Mouse (Mus musculus) spleen, postnatal 10 days (tissue): ENCODE data around the gene Dyrk2.

Source experiments
- DNase-seq, 2 experiments: peaks; one replicate each; pipeline ENCODE4 v3.0.0; 2021 to 2022; ENCODE audit warnings: low spot score in 2 of 2

Gene Dyrk2

DNA sequence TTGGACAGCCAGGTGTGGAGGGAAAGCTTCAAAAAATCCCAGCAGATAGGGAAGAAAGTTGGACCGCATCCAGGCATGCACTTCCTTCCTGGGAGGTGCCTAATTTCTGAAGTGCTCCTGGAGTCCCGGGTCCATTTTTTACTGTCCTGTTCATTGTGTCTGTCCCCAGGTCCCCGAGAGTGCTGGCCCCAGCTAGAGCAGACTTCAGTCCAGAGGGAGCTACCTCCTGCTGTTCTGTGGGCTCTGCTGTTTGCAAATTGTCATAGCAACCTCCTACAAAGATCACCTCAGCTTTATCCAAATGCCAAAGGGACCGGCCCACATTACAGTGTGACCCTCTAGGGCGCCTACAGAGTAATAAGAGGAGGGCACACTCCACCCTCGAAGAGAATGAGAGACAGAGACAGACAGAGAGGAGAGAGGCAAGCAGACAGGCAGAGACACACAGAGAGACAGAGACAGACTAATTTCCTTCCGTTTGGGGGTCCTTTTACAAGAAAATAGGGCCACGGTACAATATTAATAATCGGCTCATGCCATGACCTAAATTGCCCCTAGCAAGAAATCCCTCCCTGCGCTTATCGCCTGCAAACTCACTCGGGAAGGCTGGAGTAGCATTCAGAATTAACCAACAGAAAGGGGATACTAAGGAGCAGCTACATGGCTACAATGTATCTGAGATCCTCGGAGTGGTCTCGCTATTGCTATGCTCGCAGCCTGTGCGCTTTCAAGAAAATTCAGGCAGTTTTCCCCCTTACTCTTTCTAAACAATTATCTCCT, at the start of gene Dyrk2:
Gene Dyrk2 (minus strand): TSS at position 9 of the 780 bp plus-strand sequence.
- no peak for DNase-seq

DNA sequence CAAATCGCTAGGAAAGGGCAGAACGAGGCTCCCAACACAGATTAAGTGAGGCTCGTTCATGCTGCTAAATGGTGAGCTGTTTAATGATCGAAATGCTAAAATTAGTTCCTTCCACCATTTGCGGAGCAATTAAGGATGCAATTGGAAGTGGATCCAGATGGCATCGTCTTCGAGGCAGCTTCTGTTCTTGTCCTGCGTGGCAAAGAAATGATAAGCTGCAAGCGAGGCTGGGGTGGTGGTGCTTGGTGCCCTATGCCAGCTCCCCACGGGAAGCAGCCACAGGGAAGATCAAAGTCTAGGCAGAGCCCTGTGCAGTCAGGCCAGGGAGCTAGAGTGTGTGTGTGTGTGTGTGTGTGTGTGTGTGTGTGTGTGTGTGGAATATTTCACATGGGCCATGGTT, 32.6 kb upstream of the Dyrk2 start:
- DNase-seq, result no peak

DNA sequence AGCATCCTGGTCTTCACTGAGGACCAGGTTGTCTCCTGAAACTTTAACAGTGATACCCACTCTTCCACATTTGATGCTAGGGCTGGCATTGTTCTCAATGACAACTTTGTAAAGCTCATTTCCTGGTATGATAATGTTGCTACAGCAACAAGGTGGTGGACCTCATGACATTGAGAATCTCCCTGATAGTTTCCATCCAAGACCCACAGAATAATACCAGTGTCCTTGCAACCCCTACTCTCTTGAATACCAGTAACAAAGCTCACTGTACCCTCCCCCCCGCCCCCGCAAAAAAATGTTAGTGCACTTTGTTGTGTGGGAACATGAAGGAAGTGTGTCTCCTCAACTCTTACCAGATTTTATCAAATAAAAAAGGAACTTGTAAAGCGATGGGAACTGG, 23.6 kb upstream of the Dyrk2 start:
- DNase-seq, result no peak

DNA sequence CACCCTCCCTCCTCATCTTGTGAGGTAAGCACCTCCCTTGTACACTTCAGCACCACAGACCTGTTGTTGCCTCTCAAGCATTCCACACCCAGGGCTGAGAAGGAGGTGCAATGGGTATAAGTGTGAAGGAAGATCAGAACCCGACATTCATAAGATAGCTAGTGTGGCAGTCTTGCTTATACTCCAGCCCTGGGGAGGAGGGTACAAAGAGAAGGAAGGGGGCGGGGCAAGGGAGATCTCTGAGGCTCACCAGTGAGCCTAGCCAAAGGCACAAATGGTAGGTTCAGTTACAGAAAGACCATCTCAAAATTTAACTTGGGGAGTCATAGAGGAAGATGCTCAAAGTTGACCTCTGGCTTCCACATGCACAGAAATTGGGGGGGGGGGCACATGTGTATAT, 14.1 kb upstream of the Dyrk2 start:
- DNase-seq, result peak in 1 of 2 experiments; percentile 30

DNA sequence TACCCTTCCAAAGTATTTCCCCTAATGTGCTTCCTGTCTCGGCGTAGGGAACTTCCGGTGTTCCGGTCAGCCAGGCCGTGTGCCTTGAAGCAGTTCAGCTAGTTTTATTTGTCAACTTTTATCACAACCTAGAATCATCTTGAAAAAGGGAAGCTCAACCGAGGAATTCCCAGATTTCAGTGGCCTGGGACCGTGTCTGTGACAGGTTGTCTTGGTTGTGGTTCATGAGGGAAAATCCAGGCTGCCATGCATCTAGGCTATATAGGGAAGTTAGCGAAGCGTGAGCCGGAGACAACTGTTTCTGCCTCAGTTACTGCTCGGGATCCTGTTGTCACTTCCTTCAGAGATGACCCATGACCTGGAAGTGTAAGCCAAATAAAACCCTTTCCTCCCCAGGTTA, 13.3 kb upstream of the Dyrk2 start:
- no peak for DNase-seq

DNA sequence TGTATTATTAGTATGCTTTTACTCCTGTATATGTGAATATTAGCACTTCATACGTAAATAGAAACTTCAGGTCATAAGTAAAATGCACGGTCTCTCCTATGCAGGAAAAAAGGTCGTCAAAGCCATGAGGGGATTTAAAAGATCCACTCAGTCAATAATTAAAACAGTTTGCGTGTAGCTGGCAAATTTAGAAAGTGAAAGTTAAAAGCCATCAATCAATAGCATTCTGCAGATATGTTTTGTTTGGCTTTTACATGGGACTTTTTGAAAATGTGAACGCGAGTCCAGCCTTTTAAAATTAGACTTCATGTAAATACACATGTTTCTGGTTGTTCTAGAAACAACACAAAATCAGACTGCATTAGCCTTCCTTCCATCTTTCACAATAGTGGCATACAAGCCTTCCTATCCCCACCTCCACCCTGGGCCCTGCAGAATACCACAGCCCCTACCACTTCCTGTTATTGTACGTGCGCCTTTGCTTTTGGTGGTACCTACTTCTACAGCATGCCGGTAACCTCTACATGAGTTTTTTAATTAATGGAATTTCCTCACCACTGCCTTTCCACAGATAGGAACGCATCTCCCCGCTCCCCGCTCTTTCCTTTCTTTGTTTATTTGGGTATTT, 12.4 kb upstream of the Dyrk2 start:
- DNase-seq, result peak in 1 of 2 experiments; percentile 65

DNA sequence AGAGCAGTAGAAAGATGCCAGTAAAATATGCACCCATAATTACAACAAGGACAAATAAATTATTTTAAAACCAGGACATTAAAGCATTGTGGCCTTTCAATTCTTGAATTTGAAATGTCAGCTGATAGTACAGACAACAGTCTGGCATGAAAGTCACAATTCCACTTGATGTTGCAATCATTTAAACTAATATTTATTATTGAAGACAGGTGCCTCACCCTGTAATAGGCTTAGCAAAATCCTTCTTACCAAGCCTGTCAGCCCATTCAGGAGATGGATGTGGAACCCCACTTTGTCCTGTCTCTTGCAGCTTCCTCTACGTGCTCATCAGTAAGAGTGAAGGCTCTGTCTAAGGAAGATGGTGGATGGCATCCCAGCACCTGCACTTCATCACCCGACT, 10.8 kb upstream of the Dyrk2 start:
- no peak for DNase-seq

DNA sequence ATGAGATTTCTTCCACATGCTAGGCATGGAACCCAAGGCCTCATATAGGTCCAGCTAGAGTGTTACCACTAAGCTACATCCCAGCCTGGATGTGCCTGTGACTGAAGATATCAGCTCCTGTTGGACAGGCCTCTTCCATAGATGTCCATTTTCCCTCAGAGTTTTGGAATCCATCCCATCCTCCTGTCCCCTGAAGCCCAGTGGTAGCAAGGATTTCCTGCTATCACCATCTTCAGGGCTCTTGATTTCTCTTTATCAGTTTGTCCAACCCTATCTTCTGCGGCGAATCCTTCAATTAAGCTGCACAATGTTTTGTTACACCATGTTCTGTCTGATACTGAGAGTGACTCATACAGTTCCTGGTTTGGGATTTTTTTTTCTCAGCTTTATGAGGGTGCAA, 2.2 kb upstream of the Dyrk2 start:
- no peak for DNase-seq

DNA sequence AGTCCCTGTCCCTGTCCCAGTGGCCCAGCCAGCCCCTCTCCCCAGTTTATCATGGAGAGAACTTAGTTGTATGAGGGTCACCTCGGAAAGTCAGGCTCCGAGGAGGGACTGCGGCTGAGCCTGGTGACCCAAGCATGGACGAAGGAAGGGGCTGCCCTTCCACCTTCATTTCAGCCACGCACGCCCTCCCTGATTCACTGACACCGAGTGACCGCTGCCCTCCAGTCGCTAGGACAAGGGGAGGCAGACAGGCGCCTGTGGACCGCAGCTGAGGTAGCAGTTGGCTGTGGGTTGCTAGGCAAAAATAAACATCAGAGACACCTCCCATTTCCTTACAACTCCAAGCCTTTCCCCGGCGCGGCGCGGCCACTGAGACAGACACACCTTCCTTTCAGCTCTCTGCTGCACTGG, 413 bp downstream of the Dyrk2 start:
- peak; percentile 43 to 50 for DNase-seq

DNA sequence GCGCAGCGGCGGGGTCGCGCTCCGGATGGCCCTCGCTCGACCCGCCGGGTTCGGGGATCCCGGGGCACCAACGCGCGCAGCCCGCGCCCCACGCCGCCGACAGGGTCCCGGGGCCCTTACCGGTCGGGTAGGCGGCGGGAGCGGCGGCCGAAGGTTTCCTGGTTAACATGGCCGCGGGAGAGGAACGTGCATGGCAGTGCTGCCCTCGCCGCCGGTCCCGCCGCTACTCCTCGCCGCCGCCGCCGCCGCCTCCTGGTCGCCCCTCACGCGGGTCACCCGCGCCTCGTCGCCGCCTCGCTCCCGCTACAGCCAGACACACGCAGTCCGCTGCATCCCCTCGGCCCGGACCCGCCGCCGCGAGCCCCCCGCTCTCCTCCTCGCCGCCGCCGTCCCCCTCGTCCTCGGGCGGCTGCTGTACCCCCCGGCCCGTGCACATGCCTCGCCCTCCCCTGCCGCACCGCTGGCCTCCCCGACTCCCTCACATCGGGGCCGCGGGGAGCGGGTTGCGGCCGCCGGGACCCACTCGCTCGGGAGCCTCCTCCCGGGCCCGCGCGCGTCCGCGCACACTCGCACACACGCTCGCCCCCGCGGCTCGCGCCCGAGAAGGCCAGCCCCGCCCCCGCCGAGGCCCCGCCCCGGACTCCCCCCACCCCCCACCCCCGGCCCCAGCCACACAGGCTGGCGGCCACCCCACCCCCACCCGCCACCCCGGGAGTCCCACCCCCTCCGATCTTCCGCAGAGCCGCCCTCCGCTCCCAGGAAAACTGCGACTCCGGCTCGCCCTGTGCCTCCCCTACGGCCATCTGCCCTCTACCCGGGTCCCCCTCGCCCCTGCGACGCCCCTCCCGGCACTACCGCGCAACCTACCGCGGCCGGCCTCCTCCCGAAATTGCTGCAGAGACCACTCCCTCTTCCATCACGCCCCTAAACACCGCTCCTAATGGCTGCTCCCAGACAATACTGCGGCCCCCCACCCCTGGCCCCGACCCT, 1.1 kb downstream of the Dyrk2 start:
- peak; percentile 51 to 80 for DNase-seq

DNA sequence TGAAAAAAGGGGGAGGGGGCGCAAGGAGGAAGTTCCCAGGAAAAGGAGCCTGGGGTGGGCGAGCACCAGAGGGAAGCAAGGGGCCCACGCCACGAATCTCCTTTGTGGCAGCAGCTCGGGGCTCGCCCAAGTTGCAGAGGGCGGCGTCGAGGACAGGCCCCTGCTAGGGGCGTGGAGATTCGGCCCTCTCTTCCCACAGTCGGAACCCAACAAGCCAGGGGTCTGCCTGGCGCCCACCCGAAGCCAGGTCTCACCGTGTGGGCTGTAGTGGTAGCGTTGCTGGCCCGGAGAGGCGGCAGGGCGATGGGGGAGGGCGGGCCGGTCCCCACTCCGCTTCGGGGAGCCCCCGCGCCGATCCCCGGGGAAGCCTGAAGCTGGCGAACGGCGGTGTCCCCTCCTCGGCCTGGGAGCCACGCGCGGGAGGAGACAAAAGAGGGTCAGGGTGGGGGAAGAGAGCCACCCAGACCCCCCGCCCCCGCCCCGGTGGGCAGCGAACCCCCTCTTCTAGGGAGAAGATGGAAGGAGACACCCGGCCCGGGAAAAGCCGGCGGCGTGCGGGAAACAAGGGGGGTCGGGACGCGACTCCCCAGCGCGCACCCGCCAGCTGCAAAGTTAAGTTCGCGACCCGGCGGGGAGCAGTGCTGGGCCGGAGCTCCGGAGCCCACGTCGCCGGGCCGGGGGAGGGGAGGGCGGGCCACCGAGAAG, 2.0 kb downstream of the Dyrk2 start:
- peak; percentile 29 to 49 for DNase-seq

DNA sequence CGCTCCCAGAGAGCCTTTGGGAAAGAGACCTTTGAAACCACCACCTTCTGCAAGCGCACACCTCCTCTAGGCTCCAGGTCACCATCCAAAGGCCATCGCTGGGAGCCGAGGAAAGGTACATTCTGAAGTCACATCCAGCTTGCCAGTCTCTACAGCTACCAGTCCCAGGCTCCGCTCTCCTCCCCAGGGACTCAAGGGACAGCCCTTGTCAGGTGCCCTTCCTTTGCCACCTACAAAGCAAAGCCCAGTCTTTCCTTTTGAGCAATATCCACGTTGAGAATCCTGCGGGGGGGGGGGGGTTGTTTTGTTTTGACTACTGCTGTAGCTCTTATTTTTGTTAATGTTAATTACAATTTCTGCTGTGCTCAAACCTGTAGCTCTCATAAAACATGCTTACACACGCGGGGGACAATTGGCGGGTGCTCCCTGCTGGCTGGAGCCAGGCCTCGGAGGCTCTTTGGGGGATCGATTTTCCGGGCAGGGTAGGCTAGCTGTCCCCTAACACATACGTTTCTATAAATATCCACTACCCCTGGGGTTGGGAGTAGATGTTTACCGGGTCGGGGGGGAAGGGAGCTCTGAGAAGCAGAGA, 2.6 kb downstream of the Dyrk2 start:
- DNase-seq, result peak in 1 of 2 experiments; percentile 24

DNA sequence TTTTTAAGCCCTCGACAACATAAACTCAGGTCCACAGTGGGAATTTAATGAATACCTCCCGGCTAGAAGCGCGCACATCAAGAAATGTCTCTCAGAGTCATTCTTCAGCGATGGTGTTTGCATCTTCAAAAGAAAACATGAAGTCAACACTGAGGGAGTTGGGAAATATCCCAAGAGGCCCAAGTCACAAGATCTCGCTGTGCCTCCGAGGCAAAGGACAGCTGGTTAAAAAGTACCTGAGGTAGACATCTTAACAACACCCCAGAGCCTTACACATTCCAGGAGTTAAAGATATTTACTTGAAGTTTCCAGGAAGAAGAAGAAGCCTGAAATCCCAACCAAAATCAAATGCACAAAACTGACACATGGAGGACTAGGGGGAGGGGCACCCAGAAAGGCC, 5.0 kb downstream of the Dyrk2 start:
- no peak for DNase-seq

DNA sequence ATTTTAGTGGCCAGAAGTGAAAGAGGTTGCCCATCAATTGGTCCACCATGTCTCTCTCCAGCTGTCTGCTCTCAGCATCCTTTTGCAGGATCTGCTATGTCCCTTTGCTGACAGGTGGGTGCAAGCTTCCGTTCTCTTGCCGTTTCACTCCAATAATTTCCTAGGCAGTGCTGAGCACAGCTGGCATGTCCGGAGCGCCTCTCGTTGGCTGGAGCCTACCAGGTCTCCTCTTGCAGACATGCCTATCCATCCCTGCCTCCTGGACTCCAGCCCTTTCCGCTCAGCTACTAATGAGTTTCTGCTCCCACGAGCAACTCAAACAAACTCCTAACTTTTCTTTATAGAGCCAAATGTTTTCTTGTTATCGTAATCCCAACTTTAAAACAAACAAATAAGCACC, 6.4 kb downstream of the Dyrk2 start:
- DNase-seq, result no peak

DNA sequence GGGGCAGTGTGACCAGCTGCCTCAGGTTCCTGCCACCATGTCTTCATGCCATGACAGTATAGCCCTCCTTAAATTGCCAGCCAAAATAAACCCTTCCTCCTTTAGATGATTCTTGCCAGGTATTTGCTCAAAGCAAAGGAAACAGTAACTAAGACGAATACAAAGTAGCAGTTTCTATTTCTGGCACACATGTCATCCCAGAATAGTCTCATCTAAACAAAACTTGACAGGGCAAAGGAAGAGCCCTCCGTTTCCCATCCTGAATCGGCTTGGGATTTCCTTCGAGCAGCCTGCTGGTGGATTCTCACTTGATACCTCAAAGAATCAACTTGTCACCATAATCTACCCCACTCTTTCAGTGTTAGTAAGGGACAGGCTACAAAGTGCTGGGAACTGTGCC, 7.8 kb downstream of the Dyrk2 start:
- DNase-seq, result no peak

DNA sequence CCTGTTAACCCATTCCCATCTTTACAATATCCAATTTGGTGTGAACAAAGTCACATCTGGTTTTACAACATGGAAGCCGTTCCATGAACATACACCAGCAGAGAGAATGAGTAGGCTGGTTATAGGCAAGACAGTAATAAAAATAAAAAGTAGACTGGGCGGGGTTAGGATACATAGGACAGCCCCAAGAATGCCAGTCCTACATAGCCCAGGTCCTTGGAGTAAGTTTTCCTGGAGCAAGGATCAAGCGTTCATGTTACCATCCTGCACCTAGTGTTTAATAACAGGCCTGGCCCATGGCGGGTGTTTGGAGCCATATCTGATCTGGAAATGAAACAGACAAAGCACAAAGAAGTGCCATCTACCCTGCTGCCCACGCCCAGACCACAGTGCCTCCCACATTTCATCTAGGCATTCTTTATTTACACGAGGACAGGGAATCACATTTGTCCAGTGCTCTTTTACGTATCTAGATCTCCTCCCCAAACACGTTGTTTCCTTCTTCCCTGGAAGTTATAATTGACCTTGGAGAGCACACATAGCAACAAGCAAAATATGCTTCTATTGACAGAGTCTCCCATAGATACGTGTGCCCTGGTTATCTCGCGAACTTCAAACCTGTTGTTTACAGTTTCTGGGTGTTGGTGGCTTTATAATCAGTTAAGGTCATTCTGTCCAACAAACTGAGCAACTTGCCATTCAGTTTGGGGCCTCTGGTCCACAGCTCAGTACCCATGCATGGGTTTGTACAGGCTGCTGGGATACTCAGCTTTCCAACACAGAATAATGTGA, 8.6 kb downstream of the Dyrk2 start:
- DNase-seq, result no peak

DNA sequence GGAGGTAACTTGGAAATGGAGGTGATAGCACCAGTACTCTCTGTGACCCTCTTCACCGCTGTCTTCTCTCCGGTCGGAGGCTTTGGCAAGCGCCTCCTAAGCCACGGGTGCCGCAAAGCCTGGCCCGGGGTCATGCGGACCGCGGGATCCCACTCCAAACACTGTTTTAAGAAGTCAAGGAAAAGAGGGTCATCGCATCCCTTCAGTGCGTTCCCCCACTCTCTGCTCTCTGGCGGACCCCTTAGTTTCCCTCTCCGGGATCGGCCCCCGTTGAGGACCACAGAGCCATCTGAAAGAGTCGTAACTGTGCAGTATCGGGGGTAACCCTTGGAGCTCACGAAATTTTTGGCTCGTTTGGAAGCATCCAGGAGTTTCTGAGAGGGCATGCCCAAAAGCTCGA, 10.4 kb downstream of the Dyrk2 start:
- no peak for DNase-seq

DNA sequence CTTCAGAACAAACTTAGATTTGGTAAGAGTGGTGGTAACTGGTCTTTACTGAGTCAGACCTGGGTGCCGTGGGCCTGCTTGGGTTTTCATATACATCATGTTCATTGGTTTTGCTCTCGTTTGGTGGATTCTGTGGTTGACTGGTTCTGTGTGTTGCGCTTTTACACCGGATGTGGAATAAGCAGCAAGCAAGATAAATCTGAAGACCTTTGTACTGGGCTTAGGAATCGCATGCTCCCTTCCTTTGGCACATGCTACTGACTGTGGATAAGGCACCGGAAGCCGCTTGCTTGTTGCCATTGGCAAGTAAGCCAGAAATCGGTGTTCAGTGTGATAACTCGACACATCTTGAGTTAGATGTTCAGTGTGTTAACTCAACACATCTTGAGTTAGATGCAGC, 15.4 kb downstream of the Dyrk2 start:
- no peak for DNase-seq

DNA sequence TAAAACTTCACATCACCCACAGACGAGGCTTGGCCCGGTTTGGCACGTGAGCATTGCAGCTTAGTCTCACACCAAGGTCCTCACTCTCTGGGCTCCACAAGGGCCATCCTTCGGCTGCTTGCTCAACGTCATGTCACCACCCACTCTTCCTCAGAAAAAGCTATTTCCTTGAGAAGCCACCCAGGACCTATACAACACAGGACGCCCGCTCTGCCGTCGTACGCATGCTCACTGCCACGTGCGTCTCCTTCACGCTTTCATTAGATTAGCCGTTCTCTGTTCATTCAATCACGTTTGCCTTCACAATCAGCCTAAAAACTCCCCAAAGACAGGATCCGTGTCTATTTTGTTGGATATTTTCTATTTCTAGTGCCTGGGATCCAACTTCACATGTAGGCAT, 17.5 kb downstream of the Dyrk2 start:
- no peak for DNase-seq

DNA sequence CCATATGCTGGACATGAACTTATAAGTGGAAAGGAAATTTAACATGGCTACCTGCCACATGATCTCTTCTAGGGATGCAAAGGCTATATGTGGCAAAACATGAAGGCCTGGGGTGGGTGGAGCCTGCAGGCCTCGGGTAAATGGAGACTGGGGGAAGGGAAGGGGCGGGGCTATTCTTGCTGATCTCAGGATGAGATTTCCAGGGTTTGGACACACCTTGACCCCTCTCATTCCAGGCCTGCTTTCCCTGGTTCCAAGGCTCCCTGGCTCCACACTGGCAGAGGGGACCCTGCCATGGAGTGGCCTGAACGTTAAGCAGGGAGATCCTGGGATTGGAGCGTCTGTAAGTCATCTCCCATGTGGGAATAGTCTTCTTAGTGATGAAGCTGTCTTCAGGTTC, 21.5 kb downstream of the Dyrk2 start:
- no peak for DNase-seq
